Mouse (Mus musculus) limb, embryonic 14.5 days (tissue): ENCODE results near the gene Phf24. TPM values are rescaled to one million over a fixed set of nuclear protein-coding genes. Genes with fewer than 3 reads are reported as not detected.

Source experiments
- ATAC-seq: fragments of 200-750 bp; cut with Nextera tagmentation; 2 replicates; pipeline ENCODE4 v1.8.0; 2017; ENCODE audit warnings: low read depth, moderate number of reproducible peaks, moderate TSS enrichment; ENCODE audit not compliant: low FRiP score
- DNase-seq: peaks from one replicate; pipeline ENCODE4 v3.0.0-alpha.2; 2015; ENCODE audit warnings: low spot score
- H3K27ac ChIP-seq: fragments of 300-500 bp; sonication (generic); replicated peaks from 2 replicates; pipeline ENCODE4 v1.5.1; 2014; ENCODE audit warnings: low read depth, mild to moderate bottlenecking, low read length, moderate library complexity, mixed read lengths
- H3K27me3 ChIP-seq: fragments of 300-500 bp; sonication (generic); 2 replicates; pipeline ENCODE4 v1.6.1; 2014; ENCODE audit warnings: low read length, mixed read lengths; ENCODE audit not compliant: control insufficient read depth, insufficient read depth
- H3K36me3 ChIP-seq: fragments of 300-500 bp; sonication (generic); 2 replicates; pipeline ENCODE4 v1.6.1; 2014; ENCODE audit warnings: mild to moderate bottlenecking, low read length, moderate library complexity, mixed read lengths; ENCODE audit not compliant: control insufficient read depth, insufficient read depth
- H3K4me1 ChIP-seq: fragments of 300-500 bp; sonication (generic); 2 replicates; pipeline ENCODE4 v1.6.1; 2014; ENCODE audit warnings: antibody characterized with exemption, low read length, mixed read lengths; ENCODE audit not compliant: control insufficient read depth, insufficient read depth
- H3K4me2 ChIP-seq: fragments of 300-500 bp; sonication (generic); replicated peaks from 2 replicates; pipeline ENCODE4 v1.6.1; 2014; ENCODE audit warnings: low read depth, mild to moderate bottlenecking, low read length, moderate library complexity; ENCODE audit not compliant: severe bottlenecking
- H3K4me3 ChIP-seq: fragments of 300-500 bp; sonication (generic); replicated peaks from 2 replicates; pipeline ENCODE4 v1.5.1; 2014; ENCODE audit warnings: low read length
- H3K9ac ChIP-seq: fragments of 300-500 bp; sonication (generic); 2 replicates; pipeline ENCODE4 v1.6.1; 2014; ENCODE audit warnings: mild to moderate bottlenecking, low read depth, low read length, moderate library complexity; ENCODE audit not compliant: severe bottlenecking
- H3K9me3 ChIP-seq: fragments of 300-500 bp; sonication (generic); 2 replicates; pipeline ENCODE4 v1.6.1; 2016; ENCODE audit warnings: low read length; ENCODE audit not compliant: control insufficient read depth
- POLR2A ChIP-seq: fragments of 200-500 bp; IDR thresholded peaks from 2 replicates; pipeline ENCODE4 v1.8.0; 2012; ENCODE audit warnings: inconsistent platforms, mild to moderate bottlenecking, moderate library complexity, borderline replicate concordance; ENCODE audit not compliant: insufficient read depth, insufficient read length; ENCODE audit errors: extremely low read depth
- WGBS: fragments of 180-500 bp; shearing (Covaris S2); extraction: QIAGEN DNeasy Blood & Tissue Kit; methylation state at CpG from one replicate; pipeline ENCODE4 v1.1.7; 2014; 5-methylcytosine and 5-hydroxymethylcytosine counted together
- polyA plus RNA-seq, 2 experiments: library from polyadenylated mRNA; depleted of rRNA in 1 of 2; stranded (reverse) in 1 of 2; unstranded in 1 of 2; fragments of >200 nt; fragmentation: Nextera tagmentation in 1 of 2; extraction: Ambion mirVana in 1 of 2; gene quantifications; 2 replicates each; pipeline versions ENCODE4 v1.2.1 to v1.2.3; 2012 to 2014

The Phf24 gene
- polyA plus RNA-seq, 2 experiments: 1.1 to 2.7 TPM

DNA sequence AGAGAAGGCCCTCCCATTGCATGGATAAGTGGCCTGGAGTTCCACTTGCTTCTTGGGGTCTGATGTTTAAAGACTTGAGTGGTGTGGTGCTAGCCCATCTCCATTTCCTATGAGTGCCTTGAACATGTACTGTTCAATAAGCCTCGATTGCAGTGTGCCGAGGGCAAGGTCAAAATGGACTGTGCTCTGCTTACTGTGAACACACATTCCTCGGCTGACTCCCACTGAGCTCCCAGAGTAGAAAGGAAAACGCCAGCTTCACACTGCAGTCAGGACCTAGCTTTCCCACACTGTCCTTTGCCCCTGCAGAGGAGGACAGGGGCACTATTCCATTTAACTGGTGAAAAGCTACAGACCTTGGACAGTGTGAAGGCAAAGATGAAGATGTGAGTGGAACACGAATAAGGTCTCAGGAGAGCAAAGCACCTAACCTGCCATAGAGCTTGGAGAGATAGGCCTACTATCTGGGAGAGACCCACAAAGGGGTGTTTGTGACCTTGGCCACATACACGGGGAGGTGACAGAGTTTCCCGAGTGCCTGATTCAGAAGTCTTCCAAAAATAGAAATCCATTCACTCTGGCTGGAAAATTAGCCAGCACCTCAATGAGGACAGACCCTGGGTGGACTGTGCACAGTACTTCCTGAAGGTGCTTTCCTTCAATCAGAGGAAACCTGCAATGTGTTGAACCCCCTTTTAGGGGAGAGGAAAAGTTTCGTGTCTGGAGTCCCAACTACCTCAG is 15.9 kb downstream of the Phf24 start:
- no peak overlapping the region for H3K27ac ChIP-seq
- no peak for ATAC-seq
- H3K4me2 ChIP-seq: no peak overlapping the region
- H3K9ac ChIP-seq: no peak overlapping the region
- TF ChIP-seq POLR2A: no peak
- H3K4me3 ChIP-seq: no peak overlapping the region
- WGBS: 68% methylated on average over 8 of the region's 8 CpGs
- H3K4me1 ChIP-seq: no peaks in the 10 kb centered on the region
- no peak for DNase-seq
- H3K27me3 ChIP-seq: no peaks in the 10 kb centered on the region
- H3K9me3 ChIP-seq: no peaks in the 10 kb centered on the region
- H3K36me3 ChIP-seq: no peaks in the 10 kb centered on the region

DNA sequence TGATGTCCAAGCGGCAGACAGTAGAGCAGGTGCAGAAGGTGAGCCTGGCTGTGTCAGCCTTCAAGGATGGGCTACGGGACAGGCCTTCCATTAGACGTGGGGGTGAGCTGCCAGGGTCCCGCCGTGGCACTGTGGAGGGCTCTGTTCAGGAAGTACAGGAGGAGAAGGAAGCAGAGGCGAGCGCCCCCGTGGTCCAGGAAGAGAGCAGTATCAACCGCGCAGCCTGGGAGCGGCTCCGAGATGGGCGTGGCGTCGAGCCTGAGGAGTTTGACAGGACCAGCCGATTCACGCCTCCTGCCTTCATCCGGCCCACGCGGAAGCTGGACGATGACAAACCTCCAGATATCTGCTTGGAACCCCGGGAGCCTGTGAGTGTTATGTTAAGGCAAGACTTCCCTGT is 17.2 kb downstream of the Phf24 start:
- no peaks in the 10 kb centered on the region for H3K4me1 ChIP-seq
- H3K36me3 ChIP-seq: no peaks in the 10 kb centered on the region
- H3K4me3 ChIP-seq: no peak overlapping the region
- TF ChIP-seq POLR2A: no peak
- H3K9ac ChIP-seq: no peak overlapping the region
- no peak for ATAC-seq
- no peak overlapping the region for H3K27ac ChIP-seq
- peak overlapping the region; percentile 42 for H3K4me2 ChIP-seq
- H3K27me3 ChIP-seq: no peaks in the 10 kb centered on the region
- WGBS: 13% methylated on average over 22 of the region's 22 CpGs
- peak; percentile 30 for DNase-seq
- no peaks in the 10 kb centered on the region for H3K9me3 ChIP-seq

DNA sequence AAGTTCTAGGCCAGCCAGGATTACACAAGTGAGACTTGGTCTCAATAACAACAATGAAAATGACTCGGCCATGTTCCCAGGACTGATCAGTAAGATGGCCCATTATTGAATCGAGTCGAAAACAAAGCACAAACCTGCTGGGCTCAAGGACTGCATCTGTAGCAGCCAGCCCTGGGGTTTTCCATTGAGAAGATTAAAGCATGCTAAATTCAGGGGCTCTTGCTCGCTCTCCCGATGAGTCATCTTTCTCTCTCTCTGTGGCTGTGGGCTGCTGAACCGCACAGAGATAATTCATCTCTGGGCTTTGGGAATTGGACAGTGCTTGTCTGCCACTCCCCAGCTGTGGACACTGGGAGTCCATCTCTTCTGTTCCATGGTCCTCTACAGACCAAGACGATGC is 24.9 kb downstream of the Phf24 start:
- Histone ChIP-seq H3K4me3 (no peak overlapping the region), H3K9me3 (no peaks in the 10 kb centered on the region), H3K4me2 (no peak overlapping the region), H3K27ac (no peak overlapping the region), H3K36me3 (no peaks in the 10 kb centered on the region), H3K4me1 (no peaks in the 10 kb centered on the region), H3K9ac (no peak overlapping the region), H3K27me3 (no peaks in the 10 kb centered on the region)
- no peak for ATAC-seq
- no peak for TF ChIP-seq POLR2A
- WGBS: 79% methylated on average over 7 of the region's 7 CpGs
- no peak for DNase-seq

DNA sequence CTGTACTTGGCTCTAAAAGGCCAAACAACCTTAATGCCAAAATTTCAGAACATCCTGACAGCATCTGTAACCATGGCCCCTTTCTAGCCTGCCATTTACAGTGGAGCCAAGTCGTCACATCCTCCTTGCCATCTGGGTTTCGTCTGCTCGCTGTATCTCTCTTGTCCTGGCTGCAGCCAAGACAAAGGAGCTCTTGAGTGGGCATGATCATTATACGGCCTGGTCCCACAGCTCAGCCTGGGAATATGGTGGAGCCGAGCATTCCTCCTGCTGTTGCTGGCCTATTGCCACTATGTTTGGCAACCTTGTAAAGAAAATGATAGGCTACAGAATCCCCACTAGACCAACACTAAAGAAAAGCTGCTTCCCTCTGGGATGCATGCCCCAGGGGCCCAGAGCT is 26.9 kb downstream of the Phf24 start:
- no peak for ATAC-seq
- H3K9ac ChIP-seq: no peak overlapping the region
- WGBS: 72% methylated on average over 5 of the region's 5 CpGs

DNA sequence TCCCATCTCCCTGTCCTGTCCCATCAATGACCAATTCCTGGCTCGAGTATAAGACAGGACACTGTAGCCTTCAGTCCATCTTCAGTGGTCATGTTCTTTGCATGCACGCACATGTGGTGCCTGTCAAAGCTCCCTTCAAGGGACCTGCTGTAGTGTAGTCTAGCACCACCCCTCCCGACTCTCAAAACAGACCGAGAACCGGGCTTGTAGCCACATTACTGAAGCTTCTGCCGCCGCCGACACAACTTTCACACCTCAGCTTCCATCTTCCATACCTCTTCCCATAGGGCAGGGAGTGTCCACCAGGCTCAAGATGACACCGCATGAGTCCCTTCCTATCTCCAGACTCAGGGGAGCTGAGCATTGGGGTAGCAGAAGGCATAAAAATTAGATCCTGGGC is 27.7 kb downstream of the Phf24 start:
- H3K4me3 ChIP-seq: no peak overlapping the region
- no peak overlapping the region for H3K9ac ChIP-seq
- no peak overlapping the region for H3K4me2 ChIP-seq
- 89% methylated on average over 9 of the region's 9 CpGs for whole genome bisulfite sequencing
- TF ChIP-seq POLR2A: no peak
- no peak overlapping the region for H3K27ac ChIP-seq
- no peaks in the 10 kb centered on the region for H3K9me3 ChIP-seq
- H3K4me1 ChIP-seq: 0 out of 2 replicates have a peak, but pooled peaks cover 3% of the 10 kb centered on the region
- ATAC-seq: no peak
- no peaks in the 10 kb centered on the region for H3K36me3 ChIP-seq
- H3K27me3 ChIP-seq: peaks cover 6% of the 10 kb centered on the region; the same call in 1 of the 2 replicates
- no peak for DNase-seq

More for the DNA sequence above, 26.9 kb downstream of the Phf24 start:
- Histone ChIP-seq H3K27me3 (peaks cover 6% of the 10 kb centered on the region; the same call in 1 of the 2 replicates), H3K9me3 (no peaks in the 10 kb centered on the region), H3K4me2 (no peak overlapping the region), H3K27ac (no peak overlapping the region), H3K36me3 (no peaks in the 10 kb centered on the region), H3K4me1 (no peaks in the 10 kb centered on the region), H3K4me3 (no peak overlapping the region)
- no peak for DNase-seq
- TF ChIP-seq POLR2A: no peak
